In the genomic region with DNA sequence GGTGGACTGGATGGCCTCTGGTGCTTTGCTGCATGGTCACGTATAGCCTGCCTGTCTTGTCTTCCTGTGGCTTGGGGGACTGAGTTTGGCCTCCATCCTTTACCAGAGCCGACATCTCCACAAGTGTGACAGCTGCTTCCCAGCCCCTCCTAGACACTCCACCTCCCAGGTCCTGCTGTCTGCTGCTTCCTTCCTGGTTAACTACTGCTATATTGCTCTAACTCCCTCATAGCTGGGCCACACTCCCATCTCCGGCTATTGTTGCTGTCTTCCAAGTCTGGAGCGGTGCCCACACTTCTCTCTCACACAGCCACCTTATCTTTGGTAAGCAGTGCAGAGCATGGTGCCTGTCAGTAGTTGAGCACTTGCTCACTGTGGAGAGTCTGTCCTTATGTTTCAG, we compare ENCODE assay signal across 9 mouse cellular contexts. TPM values are rescaled to one million over a fixed set of nuclear protein-coding genes. Genes with fewer than 3 reads are reported as not detected.
DNase-seq lines count a peak whose midpoint lies in the region; ATAC-seq and TF ChIP-seq lines count a peak whose summit lies in the region.
"Had no signal": no experiment of that assay in that cellular context is flagged by ENCODE, and none has a peak within 500 bp of the region (broad histone marks: within the 10 kb centered on the region; RNA-seq: fewer than 3 reads in every experiment).

No protein-coding gene starts in this region.

- WGBS in limb, embryonic 10.5 days, result 85% methylated on average over 4 of the region's 4 CpGs
- 93% methylated on average over 4 of the region's 4 CpGs for WGBS in midbrain, embryonic 13.5 days

- peaks cover 55% of the 10 kb centered on the region for H3K79me3 ChIP-seq in C2C12 (ENCODE audit: low read depth)

- peak overlapping the region; percentile 87; the same call in 1 of the 2 replicates for H3K4me2 ChIP-seq in midbrain, embryonic 13.5 days (replicated peaks)

- H3K9ac ChIP-seq in midbrain, embryonic 13.5 days (replicated peaks), result peak overlapping the region; percentile 86; the same call in 1 of the 2 replicates

- H3K79me2 ChIP-seq in C2C12 (ENCODE audit: control insufficient read depth, insufficient read depth), result peaks cover 71% of the 10 kb centered on the region

- H3K9me3 ChIP-seq in limb, embryonic 10.5 days (replicated peaks), result no peaks in the 10 kb centered on the region
- H3K9me3 ChIP-seq in midbrain, embryonic 13.5 days, result no peaks in the 10 kb centered on the region

- no peak overlapping the region for H3K27ac ChIP-seq in limb, embryonic 10.5 days
- no peak overlapping the region for H3K27ac ChIP-seq in midbrain, embryonic 13.5 days
- H3K27ac ChIP-seq: macrophage had no signal

- H3K27me3 ChIP-seq in C2C12 (ENCODE audit: control insufficient read depth, insufficient read depth, insufficient read length), result no peaks in the 10 kb centered on the region
- no peaks in the 10 kb centered on the region for H3K27me3 ChIP-seq in limb, embryonic 10.5 days (ENCODE audit: low read depth, poor library complexity, severe bottlenecking)
- no peaks in the 10 kb centered on the region for H3K27me3 ChIP-seq in midbrain, embryonic 13.5 days

- H3K36me3 ChIP-seq in C2C12 (ENCODE audit: control insufficient read depth, insufficient read depth), result peaks cover 48% of the 10 kb centered on the region
- H3K36me3 ChIP-seq in limb, embryonic 10.5 days, result peaks cover 58% of the 10 kb centered on the region
- peaks cover 46% of the 10 kb centered on the region for H3K36me3 ChIP-seq in midbrain, embryonic 13.5 days

- H3K4me1 ChIP-seq in limb, embryonic 10.5 days, result peaks cover 63% of the 10 kb centered on the region
- peaks cover 36% of the 10 kb centered on the region for H3K4me1 ChIP-seq in midbrain, embryonic 13.5 days (replicated peaks)

- H3K4me3 ChIP-seq in C2C12 (ENCODE audit: insufficient read depth, poor library complexity, severe bottlenecking), result no peak overlapping the region
- peak overlapping the region; percentile 4; the same call in 1 of the 2 replicates for H3K4me3 ChIP-seq in limb, embryonic 10.5 days
- 0 out of 2 replicates have a peak overlapping the region, but pooled peaks have one; percentile 70 for H3K4me3 ChIP-seq in midbrain, embryonic 13.5 days (replicated peaks)

- intact Hi-C loops in heart, postnatal 36 days (cut with DNase I), result loop anchor here (1.0 kb wide), 1 partner anchor 23 kb away; no protein-coding TSS in a partner anchor

- peak; percentile 59 for DNase-seq in c-Kit-positive CD71-positive TER-119-negative erythroid progenitor cells, embryonic 14.5 days (ENCODE audit: low read depth)
- peak; percentile 75 to 81 for DNase-seq in heart, postnatal 36 days
- DNase-seq in limb, embryonic 10.5 days (ENCODE audit: low spot score), result no peak
- DNase-seq in right cerebral cortex, postnatal 10 days (ENCODE audit: low spot score in 2 of 2), result no peak
- DNase-seq in retina, embryonic 14.5 days (ENCODE audit: low spot score), result no peak

- no peak for ATAC-seq in midbrain, embryonic 13.5 days
- no peak for ATAC-seq in CD4-positive, CD25-positive, alpha-beta regulatory T cell, adult 4 months

- peak overlapping the region; percentile 28 for H3ac ChIP-seq in C2C12 (ENCODE audit: control insufficient read depth, insufficient read length, low read depth)

- TF ChIP-seq CTCF in C2C12 (IDR thresholded peaks at IDR 0.05; ENCODE audit: control insufficient read depth, insufficient read depth, insufficient read length), result no peak

TF ChIP-seq in C2C12, 6 proteins besides CTCF, POLR2A, EP300 and RAD21:
- no peak for TF ChIP-seq USF1 (IDR thresholded peaks at IDR 0.05; ENCODE audit: low read depth)
- no peak for TF ChIP-seq MAX (IDR thresholded peaks at IDR 0.05)
- TF ChIP-seq MYOG (IDR thresholded peaks at IDR 0.05; ENCODE audit: control insufficient read depth, extremely low read depth, insufficient read length), result no peak
- TF ChIP-seq FOSL1 (IDR thresholded peaks at IDR 0.05; ENCODE audit: insufficient read depth, low read length, poor library complexity, severe bottlenecking), result no peak
- TF ChIP-seq CEBPB (IDR thresholded peaks at IDR 0.05; ENCODE audit: low read depth), result no peak
- no peak for TF ChIP-seq MYOD1 (IDR thresholded peaks at IDR 0.05; ENCODE audit: control insufficient read depth, insufficient read length, low read depth)

RNA-seq across cellular contexts. Expression of a gene that starts 0.6 kb away (rescaled TPM):
- polyA plus RNA-seq in C2C12 (2012; fragmentation: generic; extraction: Trizol), result 0.01 TPM
- 1 to 10 TPM; 4.5 to 5.5 TPM for total RNA-seq in heart, postnatal 36 days (2021)
- 0.04 and 0.08 TPM in 2 replicates for polyA plus RNA-seq in limb, embryonic 10.5 days (2016; fragmentation: Nextera tagmentation; extraction: Ambion mirVana)
- 0.39 and 0.40 TPM in 2 replicates for polyA plus RNA-seq in midbrain, embryonic 13.5 days (2015; fragmentation: Nextera tagmentation; extraction: Ambion mirVana)
- polyA plus RNA-seq in CD4-positive, CD25-positive, alpha-beta regulatory T cell, adult 4 months (2017; shearing (Covaris generic)), result under 1 TPM in 1 of 2 experiments, not detected in 1; 0.25 TPM

RNA-seq across cellular contexts. Expression of a gene that starts 2.3 kb away (rescaled TPM):
- 20.6 TPM for polyA plus RNA-seq in C2C12 (2012; fragmentation: generic; extraction: Trizol)
- 10 to 100 TPM; 56.7 to 67.8 TPM for total RNA-seq in heart, postnatal 36 days (2021)
- polyA plus RNA-seq in limb, embryonic 10.5 days (2016; fragmentation: Nextera tagmentation; extraction: Ambion mirVana), result 44.4 and 46.0 TPM in 2 replicates
- polyA plus RNA-seq in midbrain, embryonic 13.5 days (2015; fragmentation: Nextera tagmentation; extraction: Ambion mirVana), result 61.6 and 62.2 TPM in 2 replicates
- polyA plus RNA-seq in CD4-positive, CD25-positive, alpha-beta regulatory T cell, adult 4 months (2017; shearing (Covaris generic)), result 10 to 100 TPM; 27.2 to 36.9 TPM

RNA-seq across cellular contexts. Expression of a gene that starts 26.2 kb away (rescaled TPM):
- 1.4 TPM for polyA plus RNA-seq in C2C12 (2012; fragmentation: generic; extraction: Trizol)
- 100 to 1,000 TPM in 1 of 2 experiments, 10 to 100 TPM in 1; 96.9 to 120 TPM for total RNA-seq in heart, postnatal 36 days (2021)
- polyA plus RNA-seq in limb, embryonic 10.5 days (2016; fragmentation: Nextera tagmentation; extraction: Ambion mirVana), result 1.4 and 3.3 TPM in 2 replicates
- polyA plus RNA-seq in midbrain, embryonic 13.5 days (2015; fragmentation: Nextera tagmentation; extraction: Ambion mirVana), result 5.7 and 7.7 TPM in 2 replicates
- polyA plus RNA-seq in CD4-positive, CD25-positive, alpha-beta regulatory T cell, adult 4 months (2017; shearing (Covaris generic)), result 1 to 10 TPM; 2.8 to 4.4 TPM

RNA-seq across cellular contexts. Expression of a gene that starts 34.1 kb away (rescaled TPM):
- 2.7 TPM for polyA plus RNA-seq in C2C12 (2012; fragmentation: generic; extraction: Trizol)
- total RNA-seq in heart, postnatal 36 days (2021), result 10 to 100 TPM; 40.9 to 42.8 TPM
- 7.5 and 8.4 TPM in 2 replicates for polyA plus RNA-seq in limb, embryonic 10.5 days (2016; fragmentation: Nextera tagmentation; extraction: Ambion mirVana)
- polyA plus RNA-seq in midbrain, embryonic 13.5 days (2015; fragmentation: Nextera tagmentation; extraction: Ambion mirVana), result 15.9 and 16.8 TPM in 2 replicates
- 10 to 100 TPM in 1 of 2 experiments, 1 to 10 TPM in 1; 9.9 to 13.4 TPM for polyA plus RNA-seq in CD4-positive, CD25-positive, alpha-beta regulatory T cell, adult 4 months (2017; shearing (Covaris generic))

RNA-seq across cellular contexts. Expression of a gene that starts 41.1 kb away (rescaled TPM):
- 0.16 TPM for polyA plus RNA-seq in C2C12 (2012; fragmentation: generic; extraction: Trizol)
- 1 to 10 TPM in 1 of 2 experiments, under 1 TPM in 1; 0.92 to 3.1 TPM for total RNA-seq in heart, postnatal 36 days (2021)
- not detected in 2 replicates for polyA plus RNA-seq in limb, embryonic 10.5 days (2016; fragmentation: Nextera tagmentation; extraction: Ambion mirVana)
- not detected in 2 replicates for polyA plus RNA-seq in midbrain, embryonic 13.5 days (2015; fragmentation: Nextera tagmentation; extraction: Ambion mirVana)
- polyA plus RNA-seq in CD4-positive, CD25-positive, alpha-beta regulatory T cell, adult 4 months (2017; shearing (Covaris generic)), result 1 to 10 TPM in 1 of 2 experiments, not detected in 1; 2.4 TPM

Comparison
In these comparisons a context has a peak if more than half of its experiments do, and no peak if none do; other contexts are left out.
1. DNase-seq: peak in c-Kit-positive CD71-positive TER-119-negative erythroid progenitor cells, embryonic 14.5 days (single experiment) and heart, postnatal 36 days (2 of 2); none in limb, embryonic 10.5 days (single experiment), right cerebral cortex, postnatal 10 days (0 of 2) and retina, embryonic 14.5 days (single experiment).